12 mouse cellular contexts compared by ENCODE assay signal in the genomic region with DNA sequence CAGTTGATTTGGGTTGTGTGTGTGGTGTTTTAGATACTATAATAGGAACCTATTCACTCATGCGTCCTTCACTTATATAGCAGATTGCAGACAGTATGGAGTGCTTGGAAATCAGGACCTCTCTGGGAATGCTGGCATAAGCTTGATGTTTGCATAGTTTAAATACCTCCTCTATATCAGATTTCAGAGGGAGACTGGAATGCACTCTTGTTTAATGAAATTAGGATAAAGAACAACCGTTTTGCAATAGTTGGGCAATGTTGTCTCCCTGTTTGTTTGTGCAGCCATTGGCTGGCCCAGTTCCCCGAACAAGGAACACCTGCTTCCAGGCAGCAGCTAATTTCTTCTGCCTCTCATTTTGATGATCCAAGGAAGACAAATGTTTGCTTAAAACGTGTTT. TPM values are rescaled to one million over a fixed set of nuclear protein-coding genes. Genes with fewer than 3 reads are reported as not detected.
DNase-seq lines count a peak whose midpoint lies in the region; ATAC-seq and TF ChIP-seq lines count a peak whose summit lies in the region.
"Had no signal": no experiment of that assay in that cellular context is flagged by ENCODE, and none has a peak within 500 bp of the region (broad histone marks: within the 10 kb centered on the region; RNA-seq: fewer than 3 reads in every experiment).

No protein-coding gene starts in this region.

- TF ChIP-seq EP300 in liver, embryonic 14.5 days (IDR thresholded peaks at IDR 0.05; ENCODE audit: low read depth) = no peak

- H3K4me2 ChIP-seq in liver, embryonic 14.5 days (ENCODE audit: low read depth) = no peak overlapping the region
- H3K4me2 ChIP-seq: midbrain, embryonic 12.5 days; neural tube, embryonic 13.5 days had no signal

- H3K27me3 ChIP-seq in heart, embryonic 10.5 days (ENCODE audit: insufficient read depth, poor library complexity, severe bottlenecking) = no peaks in the 10 kb centered on the region
- H3K27me3 ChIP-seq in liver, adult 2 months (ENCODE audit: control insufficient read depth, insufficient read depth, low read length) = no peaks in the 10 kb centered on the region
- no peaks in the 10 kb centered on the region for H3K27me3 ChIP-seq in liver, embryonic 14.5 days (ENCODE audit: control insufficient read depth, insufficient read depth, low read length)
- H3K27me3 ChIP-seq in cerebellum, adult 2 months (ENCODE audit: control insufficient read depth, insufficient read depth, low read length) = no peaks in the 10 kb centered on the region
- H3K27me3 ChIP-seq: CH12.LX; midbrain, embryonic 12.5 days; neural tube, embryonic 13.5 days had no signal

- no peak overlapping the region for H3K9ac ChIP-seq in liver, adult 2 months (ENCODE audit: low read depth, low read length)
- no peak overlapping the region for H3K9ac ChIP-seq in liver, embryonic 14.5 days (replicated peaks)
- H3K9ac ChIP-seq: midbrain, embryonic 12.5 days; neural tube, embryonic 13.5 days had no signal

- H3K4me3 ChIP-seq in heart, embryonic 10.5 days = no peak overlapping the region
- H3K4me3 ChIP-seq in liver, adult 2 months (ENCODE audit: insufficient read depth, low read depth, low read length) = peak overlapping the region; percentile 31; the same call in 1 of the 2 replicates
- no peak overlapping the region for H3K4me3 ChIP-seq in liver, embryonic 14.5 days (ENCODE audit: insufficient read depth in 1 of 2, low read depth in 2 of 2, low read length in 2 of 2)
- H3K4me3 ChIP-seq in cerebellum, adult 2 months (replicated peaks; ENCODE audit: insufficient read depth, low read depth, low read length) = no peak overlapping the region
- H3K4me3 ChIP-seq: midbrain, embryonic 12.5 days; neural tube, embryonic 13.5 days had no signal

- no peaks in the 10 kb centered on the region for H3K9me3 ChIP-seq in heart, embryonic 10.5 days
- no peaks in the 10 kb centered on the region for H3K9me3 ChIP-seq in liver, embryonic 14.5 days (ENCODE audit: control insufficient read depth, low read length)
- H3K9me3 ChIP-seq: midbrain, embryonic 12.5 days; neural tube, embryonic 13.5 days had no signal

- peak overlapping the region; percentile 94; the same call in 1 of the 2 replicates for H3K27ac ChIP-seq in heart, embryonic 10.5 days
- H3K27ac ChIP-seq in liver, adult 2 months (replicated peaks; ENCODE audit: insufficient read depth, low read depth, low read length) = peak overlapping the region; percentile 49; the same call in 1 of the 2 replicates
- H3K27ac ChIP-seq in liver, embryonic 14.5 days = no peak overlapping the region
- no peak overlapping the region for H3K27ac ChIP-seq in cerebellum, adult 2 months (ENCODE audit: insufficient read depth, low read length)
- H3K27ac ChIP-seq: midbrain, embryonic 12.5 days; neural tube, embryonic 13.5 days had no signal

- H3K79me2 ChIP-seq in liver, adult 2 months (ENCODE audit: control insufficient read depth, insufficient read depth, low read length) = peaks cover 4% of the 10 kb centered on the region; the same call in 1 of the 2 replicates

- H3K4me1 ChIP-seq in heart, embryonic 10.5 days = peaks cover 50% of the 10 kb centered on the region
- H3K4me1 ChIP-seq in liver, adult 2 months (ENCODE audit: control insufficient read depth, insufficient read depth, low read length) = peaks cover 22% of the 10 kb centered on the region
- peaks cover 0 to 9% of the 10 kb centered on the region in 2 experiments; a peak in 3 of 4 replicates for H3K4me1 ChIP-seq in liver, embryonic 14.5 days (replicated peaks; ENCODE audit: control insufficient read depth in 2 of 2, insufficient read depth in 2 of 2, low read length in 1 of 2)
- H3K4me1 ChIP-seq in cerebellum, adult 2 months (ENCODE audit: control insufficient read depth, insufficient read depth, low read length) = no peaks in the 10 kb centered on the region
- H3K4me1 ChIP-seq: midbrain, embryonic 12.5 days had no signal

- TF ChIP-seq CTCF in liver, adult 2 months (IDR thresholded peaks at IDR 0.05; ENCODE audit: low read depth, low read length) = no peak
- no peak for TF ChIP-seq CTCF in liver, embryonic 14.5 days (IDR thresholded peaks at IDR 0.05; ENCODE audit: low read depth)
- TF ChIP-seq CTCF in cerebellum, adult 2 months (IDR thresholded peaks at IDR 0.05; ENCODE audit: borderline replicate concordance, insufficient read depth, low read depth, low read length) = no peak

- 0 out of 2 replicates have a peak, but pooled peaks have one; percentile 27 for ATAC-seq in liver, embryonic 14.5 days (ENCODE audit: insufficient read depth)

- TF ChIP-seq POLR2A in liver, adult 2 months (IDR thresholded peaks at IDR 0.05; ENCODE audit: extremely low read depth, insufficient read depth, low read length) = no peak
- TF ChIP-seq POLR2A in cerebellum, adult 2 months (IDR thresholded peaks at IDR 0.05; ENCODE audit: borderline replicate concordance, insufficient read depth, low read length) = no peak

- DNase-seq in heart, embryonic 10.5 days (ENCODE audit: low spot score) = no peak
- no peak for DNase-seq in heart, adult 9 months (ENCODE audit: low spot score in 2 of 2)
- peak; percentile 99 for DNase-seq in liver, adult 2 months (ENCODE audit: extremely low read depth, low read depth, low spot score)
- no peak for DNase-seq in liver
- DNase-seq in liver, embryonic 14.5 days (ENCODE audit: low read depth in 3 of 3, low spot score in 3 of 3) = peak in 1 of 3 experiments; percentile 30
- DNase-seq in mesoderm, embryonic 11.5 days (ENCODE audit: low read depth, low spot score) = peak; percentile 23
- DNase-seq in cerebellum, adult 11 months = no peak
- DNase-seq in cerebellum, adult 2 months = no peak
- DNase-seq: right cerebral cortex, postnatal 25 days had no signal

- peaks cover 54% of the 10 kb centered on the region for H3K36me3 ChIP-seq in heart, embryonic 10.5 days
- peaks cover 46% of the 10 kb centered on the region for H3K36me3 ChIP-seq in liver, adult 2 months (ENCODE audit: control insufficient read depth, insufficient read depth, low read length)
- H3K36me3 ChIP-seq in liver, embryonic 14.5 days (replicated peaks; ENCODE audit: control insufficient read depth, insufficient read depth, low read depth) = no peaks in the 10 kb centered on the region

- 47% methylated on average over 4 of the region's 4 CpGs for WGBS in heart, embryonic 10.5 days
- WGBS in liver, adult 2 months = 18% methylated on average over 4 of the region's 4 CpGs
- 48% methylated on average over 4 of the region's 4 CpGs for WGBS in liver, embryonic 14.5 days (ENCODE audit: insufficient replicate concordance)
- 52% methylated on average over 4 of the region's 4 CpGs for WGBS in cerebellum, adult 2 months

RNA-seq across cellular contexts. Expression of a gene that starts 9.8 kb away (rescaled TPM):
- 75.3 and 121 TPM in 2 replicates for polyA plus RNA-seq in heart, embryonic 10.5 days (2016; fragmentation: Nextera tagmentation; extraction: Ambion mirVana)
- 98.6 and 124 TPM in 2 replicates for total RNA-seq in liver, adult 2 months (2014; rRNA removed)
- 60.3 and 86.5 TPM in 2 replicates for polyA plus RNA-seq in liver, adult 2 months (2012; rRNA removed)
- 5.0 TPM in 2 replicates for polyA plus RNA-seq in liver, embryonic 14.5 days (2012; rRNA removed)
- polyA plus RNA-seq in liver, embryonic 14.5 days (2014; fragmentation: Nextera tagmentation; extraction: Ambion mirVana) = 5.0 and 6.7 TPM in 2 replicates
- 27.3 and 28.4 TPM in 2 replicates for polyA plus RNA-seq in cerebellum, adult 2 months (2012; rRNA removed)

Comparison
In these comparisons a context has a peak if more than half of its experiments do, and no peak if none do; other contexts are left out.
1. DNase-seq: peak in liver, adult 2 months (single experiment) and mesoderm, embryonic 11.5 days (single experiment); none in heart, embryonic 10.5 days (single experiment), heart, adult 9 months (0 of 2), liver (single experiment), cerebellum, adult 11 months (single experiment) and cerebellum, adult 2 months (0 of 2).
2. H3K27ac ChIP-seq: peak in heart, embryonic 10.5 days (single experiment) and liver, adult 2 months (single experiment); none in liver, embryonic 14.5 days (single experiment) and cerebellum, adult 2 months (single experiment).